Mouse (Mus musculus) forebrain, postnatal 0 days (tissue): Measurements from ENCODE around the gene Zfp148. TPM values are rescaled to one million over a fixed set of nuclear protein-coding genes. Genes with fewer than 3 reads are reported as not detected.

ENCODE experiments used
- ATAC-seq: fragments of 200-750 bp; cut with Nextera tagmentation; 2 replicates; pipeline ENCODE4 v1.8.0; 2017; ENCODE audit warnings: mild to moderate bottlenecking, moderate library complexity
- DNase-seq: peaks from one replicate; pipeline ENCODE4 v3.0.0-alpha.2; 2015
- H3K27ac ChIP-seq: fragments of 300-500 bp; sonication (generic); 2 replicates; pipeline ENCODE4 v1.5.1; 2014; ENCODE audit warnings: low read depth, mild to moderate bottlenecking, antibody characterized with exemption, low read length, moderate library complexity, mixed read lengths
- H3K27me3 ChIP-seq: fragments of 300-500 bp; sonication (generic); 2 replicates; pipeline ENCODE4 v1.6.1; 2014; ENCODE audit warnings: mild to moderate bottlenecking, low read length, mixed read lengths; ENCODE audit not compliant: insufficient read depth
- H3K36me3 ChIP-seq: fragments of 300-500 bp; sonication (generic); 2 replicates; pipeline ENCODE4 v1.6.1; 2014; ENCODE audit warnings: mild to moderate bottlenecking, moderate library complexity; ENCODE audit not compliant: insufficient read depth
- H3K4me1 ChIP-seq: fragments of 300-500 bp; sonication (generic); 2 replicates; pipeline ENCODE4 v1.6.1; 2014; ENCODE audit warnings: antibody characterized with exemption; ENCODE audit not compliant: insufficient read depth
- H3K4me2 ChIP-seq: fragments of 300-500 bp; sonication (generic); 2 replicates; pipeline ENCODE4 v1.6.1; 2014; ENCODE audit warnings: low read depth, mild to moderate bottlenecking, moderate library complexity
- H3K4me3 ChIP-seq: fragments of 300-500 bp; sonication (generic); 2 replicates; pipeline ENCODE4 v1.5.1; 2014; ENCODE audit warnings: low read depth, low read length, mixed read lengths
- H3K9ac ChIP-seq: fragments of 300-500 bp; sonication (generic); 2 replicates; pipeline ENCODE4 v1.6.1; 2014; ENCODE audit warnings: mild to moderate bottlenecking
- H3K9me3 ChIP-seq: fragments of 300-500 bp; sonication (generic); 2 replicates; pipeline ENCODE4 v1.6.1; 2016; ENCODE audit warnings: low read length
- CTCF ChIP-seq: sonication (generic); IDR thresholded peaks from 2 replicates; pipeline ENCODE4 v1.5.1; 2016; ENCODE audit warnings: antibody characterized with exemption, control low read depth, low read depth
- WGBS: fragments of 180-500 bp; shearing (Covaris S2); extraction: QIAGEN DNeasy Blood & Tissue Kit; methylation state at CpG from one replicate; pipeline ENCODE4 v1.1.7; 2014; 5-methylcytosine and 5-hydroxymethylcytosine counted together
- polyA plus RNA-seq: library from polyadenylated mRNA; unstranded; fragments of >200 nt; fragmentation: Nextera tagmentation; extraction: Ambion mirVana; gene quantifications from 2 replicates; pipeline ENCODE4 v1.2.1, GENCODE M21; 2015
- total RNA-seq: library from RNA; depleted of rRNA; stranded (reverse); fragments of >200 nt; gene quantifications from 2 replicates; pipeline ENCODE4 v1.2.3, GENCODE M21; 2014

The Zfp148 gene
- total and polyA plus RNA-seq, 2 experiments from 2014 or later = 54.0 to 59.2 TPM

- no peaks in the 10 kb centered on the region for H3K36me3 ChIP-seq
- no peaks in the 10 kb centered on the region for H3K4me1 ChIP-seq
- ATAC-seq (no peak), DNase-seq (no peak)
- H3K9me3 ChIP-seq = no peaks in the 10 kb centered on the region
- H3K27me3 ChIP-seq = no peaks in the 10 kb centered on the region
- H3K9ac ChIP-seq = no peak overlapping the region
- 71% methylated on average over 3 of the region's 3 CpGs for WGBS
- H3K4me3 ChIP-seq = no peak overlapping the region
- no peak for TF ChIP-seq CTCF
- no peak overlapping the region for H3K4me2 ChIP-seq
- no peak overlapping the region; the same call in 1 of the 2 replicates for H3K27ac ChIP-seq
Observed at GRCm38 (mm10) chr16:33368632-33369031, 12.0 kb upstream of the Zfp148 start.

- ATAC-seq (no peak), DNase-seq (no peak)
- Histone ChIP-seq H3K27me3 (no peaks in the 10 kb centered on the region), H3K4me3 (no peak overlapping the region), H3K9me3 (no peaks in the 10 kb centered on the region), H3K9ac (no peak overlapping the region), H3K4me1 (no peaks in the 10 kb centered on the region), H3K4me2 (no peak overlapping the region), H3K36me3 (no peaks in the 10 kb centered on the region), H3K27ac (no peak overlapping the region)
- no peak for TF ChIP-seq CTCF
- 70% methylated on average over 6 of the region's 6 CpGs for WGBS
Observed at GRCm38 (mm10) chr16:33370836-33371235, 9.8 kb upstream of the Zfp148 start.

DNA sequence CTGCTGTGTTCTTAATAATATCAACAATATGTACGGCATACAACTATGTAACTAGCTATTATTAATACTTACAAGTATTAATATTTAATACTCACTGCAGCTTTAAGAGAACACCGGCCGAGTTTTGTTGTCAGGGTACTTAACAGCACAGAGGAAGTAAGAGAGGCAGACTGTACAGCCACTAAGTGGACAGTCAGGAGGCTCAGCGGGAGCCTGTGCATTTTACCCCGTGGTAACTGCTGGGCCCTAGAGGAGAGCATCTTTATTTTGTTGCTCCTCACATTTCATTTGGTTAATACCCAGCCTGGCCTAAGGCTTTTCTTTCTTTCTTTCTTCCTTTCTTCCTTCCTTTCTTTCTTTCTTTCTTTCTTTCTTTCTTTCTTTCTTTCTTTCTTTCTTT lies 8.0 kb upstream of the Zfp148 start:
- Histone ChIP-seq H3K9ac (no peak overlapping the region), H3K9me3 (no peaks in the 10 kb centered on the region), H3K27me3 (no peaks in the 10 kb centered on the region), H3K4me1 (no peaks in the 10 kb centered on the region), H3K36me3 (no peaks in the 10 kb centered on the region), H3K27ac (no peak overlapping the region), H3K4me3 (no peak overlapping the region), H3K4me2 (no peak overlapping the region)
- TF ChIP-seq CTCF = no peak
- DNase-seq (no peak), ATAC-seq (no peak)
- WGBS = 61% methylated on average over 5 of the region's 5 CpGs

DNA sequence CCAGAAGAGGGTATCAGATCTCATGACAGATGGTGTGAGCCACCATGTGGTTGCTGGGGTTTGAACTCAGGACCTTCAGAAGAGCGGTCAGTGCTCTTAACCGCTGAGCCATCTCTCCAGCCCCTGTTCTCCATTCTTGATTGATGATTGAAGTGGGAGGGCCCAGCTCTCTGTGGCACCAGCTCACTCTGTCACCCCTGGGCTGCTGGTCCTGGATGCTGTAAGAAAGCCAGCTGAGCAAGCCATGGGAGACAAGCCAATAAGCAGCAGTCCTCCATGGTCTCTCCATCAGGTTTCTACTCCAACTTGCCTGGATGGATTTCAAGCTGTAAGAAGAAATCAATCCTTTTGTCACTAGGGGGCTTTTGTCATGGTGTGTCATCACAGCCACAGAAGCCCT lies 7.3 kb upstream of the Zfp148 start:
- DNase-seq (no peak), ATAC-seq (no peak)
- H3K4me3 ChIP-seq = no peak overlapping the region
- no peak overlapping the region for H3K4me2 ChIP-seq
- no peaks in the 10 kb centered on the region for H3K27me3 ChIP-seq
- H3K36me3 ChIP-seq = no peaks in the 10 kb centered on the region
- whole genome bisulfite sequencing = 96% methylated on average over 2 of the region's 2 CpGs
- TF ChIP-seq CTCF = no peak
- H3K27ac ChIP-seq = no peak overlapping the region
- no peaks in the 10 kb centered on the region for H3K9me3 ChIP-seq
- H3K9ac ChIP-seq = no peak overlapping the region
- H3K4me1 ChIP-seq = no peaks in the 10 kb centered on the region

DNA sequence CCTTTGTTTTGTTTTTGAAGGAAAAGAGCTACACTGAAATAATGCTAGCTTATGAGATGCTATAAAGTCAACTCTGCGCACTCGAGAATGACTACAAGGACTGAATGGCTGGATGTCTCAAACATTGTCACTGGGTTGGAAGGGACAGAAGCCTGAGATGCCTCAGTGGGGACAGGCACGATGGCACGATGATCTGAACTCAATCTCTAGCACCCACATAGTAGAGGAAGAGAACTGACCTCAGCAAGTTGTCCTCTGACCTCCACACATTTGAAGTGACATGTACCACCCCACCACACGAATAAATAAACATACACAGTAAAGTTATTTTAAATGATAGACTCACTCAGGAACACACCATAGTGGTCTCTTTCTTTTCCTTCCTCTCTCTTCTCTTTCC lies 4.4 kb upstream of the Zfp148 start:
- Histone ChIP-seq H3K9me3 (no peaks in the 10 kb centered on the region), H3K4me2 (no peak overlapping the region), H3K4me1 (peaks cover 8% of the 10 kb centered on the region; the same call in 1 of the 2 replicates), H3K36me3 (no peaks in the 10 kb centered on the region), H3K9ac (no peak overlapping the region), H3K27ac (no peak overlapping the region), H3K4me3 (no peak overlapping the region), H3K27me3 (no peaks in the 10 kb centered on the region)
- WGBS = 84% methylated on average over 5 of the region's 5 CpGs
- TF ChIP-seq CTCF = no peak
- DNase-seq = no peak
- ATAC-seq = no peak

GRCm38 (mm10) chr16:33379219-33379943 lies 1.3 kb upstream of the Zfp148 start:
- Histone ChIP-seq H3K4me1 (peaks cover 11% of the 10 kb centered on the region; the same call in 1 of the 2 replicates), H3K9ac (peak overlapping the region; percentile 90), H3K36me3 (no peaks in the 10 kb centered on the region), H3K4me3 (peak overlapping the region; percentile 90), H3K9me3 (no peaks in the 10 kb centered on the region), H3K27me3 (no peaks in the 10 kb centered on the region), H3K27ac (peak overlapping the region; percentile 97; the same call in 1 of the 2 replicates), H3K4me2 (peak overlapping the region; percentile 68)
- ATAC-seq (no peak), DNase-seq (peak; percentile 40)
- 13% methylated on average over 6 of the region's 6 CpGs for WGBS
- 0 out of 2 replicates have a peak, but pooled peaks have one; percentile 14 for TF ChIP-seq CTCF

DNA sequence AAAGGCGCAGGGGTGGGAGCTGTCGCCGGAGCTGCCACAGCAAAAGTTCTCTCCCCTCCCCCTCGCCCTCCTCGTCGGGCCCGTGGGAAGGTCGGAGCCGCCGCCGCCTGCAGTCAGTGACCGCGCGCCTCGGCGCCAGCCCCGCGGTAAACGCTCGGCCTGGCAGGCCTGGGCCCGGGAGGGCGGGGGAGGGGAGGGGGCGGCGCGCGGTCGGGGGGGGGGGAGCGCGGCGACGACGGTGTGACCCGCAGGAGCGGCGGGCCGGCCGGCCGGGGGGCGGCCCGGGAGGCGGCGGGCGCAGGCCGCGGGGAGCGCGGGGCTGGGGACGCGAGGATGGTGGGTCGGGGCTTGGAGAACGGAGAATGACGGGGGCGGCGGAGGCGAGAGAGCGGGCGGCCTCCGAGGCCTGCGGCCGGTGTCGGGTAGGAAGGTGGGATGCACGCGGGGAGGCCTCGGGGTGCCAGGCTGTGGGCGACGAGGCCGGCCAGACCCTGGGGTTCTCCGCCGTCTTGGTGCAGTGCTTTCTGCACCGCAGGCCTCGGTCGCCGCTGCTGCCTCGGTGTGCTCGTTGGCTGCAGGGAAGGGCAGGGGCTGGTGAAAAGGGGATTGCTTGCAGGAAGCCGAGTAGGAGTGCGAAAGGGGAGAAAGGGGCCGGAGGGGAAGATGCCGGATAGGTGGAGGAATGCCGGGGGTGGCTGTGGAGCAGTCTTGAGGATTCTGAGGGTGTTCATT lies 412 bp downstream of the Zfp148 start:
- Histone ChIP-seq H3K9ac (peak overlapping the region; percentile 90), H3K4me3 (peak overlapping the region; percentile 90), H3K36me3 (no peaks in the 10 kb centered on the region), H3K27me3 (no peaks in the 10 kb centered on the region), H3K9me3 (no peaks in the 10 kb centered on the region), H3K4me1 (peaks cover 11% of the 10 kb centered on the region; the same call in 1 of the 2 replicates), H3K4me2 (peak overlapping the region; percentile 68), H3K27ac (peak overlapping the region; percentile 97)
- peak; percentile 71 for DNase-seq
- under 1% methylated on average over 39 of the region's 80 CpGs for WGBS
- TF ChIP-seq CTCF = no peak
- peak; percentile 78 for ATAC-seq
